ENCODE assay signal across 20 mouse cellular contexts in the genomic region with DNA sequence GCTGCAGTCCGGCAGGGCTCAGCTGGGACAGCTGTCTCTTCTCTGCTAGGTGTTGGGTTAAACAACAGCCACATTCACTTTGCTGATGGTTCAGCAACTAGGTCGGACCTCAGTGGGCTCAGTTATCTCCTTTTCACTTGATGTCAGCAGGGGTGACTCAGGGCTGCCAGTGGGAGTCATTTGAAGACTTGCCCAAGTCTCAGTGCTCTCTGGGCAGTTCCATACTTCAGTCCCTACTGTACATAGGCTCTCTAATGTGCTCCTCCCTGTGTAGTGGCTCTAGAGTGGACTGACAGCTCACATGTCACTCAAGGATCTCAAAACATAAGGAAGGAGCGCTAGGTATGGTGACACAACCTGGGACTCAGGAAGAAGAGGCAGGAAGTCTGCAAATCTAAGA. TPM values are rescaled to one million over a fixed set of nuclear protein-coding genes. Genes with fewer than 3 reads are reported as not detected.
"Had no signal": no experiment of that assay in that cellular context is flagged by ENCODE, and none has a peak within 500 bp of the region (broad histone marks: within the 10 kb centered on the region; RNA-seq: fewer than 3 reads in every experiment).

No protein-coding gene starts in this region.

- H3K27ac ChIP-seq: limb, embryonic 12.5 days; limb, embryonic 15.5 days; liver, embryonic 14.5 days; midbrain, embryonic 13.5 days had no signal

- H3K4me3 ChIP-seq: limb, embryonic 12.5 days; limb, embryonic 15.5 days; midbrain, embryonic 10.5 days; midbrain, embryonic 13.5 days; myocyte had no signal

- H3K36me3 ChIP-seq: limb, embryonic 12.5 days; limb, embryonic 15.5 days; midbrain, embryonic 10.5 days; midbrain, embryonic 13.5 days had no signal

- H3K9me3 ChIP-seq: limb, embryonic 12.5 days; limb, embryonic 15.5 days; midbrain, embryonic 10.5 days; midbrain, embryonic 13.5 days had no signal

- H3K4me2 ChIP-seq: limb, embryonic 12.5 days; limb, embryonic 15.5 days; liver, embryonic 11.5 days; lung, embryonic 14.5 days; midbrain, embryonic 13.5 days had no signal

- H3K27me3 ChIP-seq: limb, embryonic 12.5 days; limb, embryonic 15.5 days had no signal

- H3K9ac ChIP-seq: limb, embryonic 12.5 days; limb, embryonic 15.5 days; liver, embryonic 14.5 days; liver, postnatal 0 days; lung, embryonic 14.5 days; midbrain, embryonic 13.5 days had no signal

- ATAC-seq: liver, postnatal 0 days; midbrain, embryonic 13.5 days; midbrain, embryonic 16.5 days had no signal

- DNase-seq: kidney, adult 18-20 months; kidney, adult 9 months; kidney, postnatal 14 days; kidney, postnatal 4 days; left cerebral cortex, postnatal 4 days; lung, embryonic 14.5 days; lung, postnatal 10 days; lung, postnatal 4 days; thymus, adult 18-20 months; thymus, postnatal 36 days had no signal

RNA-seq across cellular contexts. Expression of gene Il21r, which starts 59.7 kb away (rescaled TPM):
- polyA plus RNA-seq: neural tube, embryonic 14.5 days had no signal
